Mouse (Mus musculus) adrenal gland, postnatal 14 days (tissue): Measurements from ENCODE around the gene Wdr34. TPM values are rescaled to one million over a fixed set of nuclear protein-coding genes. Genes with fewer than 3 reads are reported as not detected.

Experiments used
- DNase-seq: peaks from one replicate; pipeline ENCODE4 v3.0.0; 2021; ENCODE audit warnings: mixed read lengths
- long read RNA-seq, 2 experiments: library from polyadenylated mRNA; stranded (forward); transcript quantifications; one replicate each; pipeline ENCODE4 v2.0.0; 2021
- total RNA-seq: library from RNA; stranded (reverse); gene quantifications from 2 replicates; pipeline ENCODE4 v1.2.3, GENCODE M21; 2021

The Wdr34 gene
- total RNA-seq: 18.5 and 20.2 TPM in 2 replicates
- long read RNA-seq, experiment 1, transcript Wdr34-201 (9 exons, 1,814 nt): major isoform, 51 of 59 reads
- long read RNA-seq, experiment 1, partial matches to known transcripts: 0 of 59 reads
- long read RNA-seq, experiment 1, other reads (novel, unspliced or antisense): 7 of 59 reads
- long read RNA-seq, experiment 2, transcript Wdr34-201 (9 exons, 1,814 nt): major isoform, 29 of 33 reads
- long read RNA-seq, experiment 2, partial matches to known transcripts: 2 of 33 reads
- long read RNA-seq, experiment 2, other reads (novel, unspliced or antisense): 2 of 33 reads

DNA sequence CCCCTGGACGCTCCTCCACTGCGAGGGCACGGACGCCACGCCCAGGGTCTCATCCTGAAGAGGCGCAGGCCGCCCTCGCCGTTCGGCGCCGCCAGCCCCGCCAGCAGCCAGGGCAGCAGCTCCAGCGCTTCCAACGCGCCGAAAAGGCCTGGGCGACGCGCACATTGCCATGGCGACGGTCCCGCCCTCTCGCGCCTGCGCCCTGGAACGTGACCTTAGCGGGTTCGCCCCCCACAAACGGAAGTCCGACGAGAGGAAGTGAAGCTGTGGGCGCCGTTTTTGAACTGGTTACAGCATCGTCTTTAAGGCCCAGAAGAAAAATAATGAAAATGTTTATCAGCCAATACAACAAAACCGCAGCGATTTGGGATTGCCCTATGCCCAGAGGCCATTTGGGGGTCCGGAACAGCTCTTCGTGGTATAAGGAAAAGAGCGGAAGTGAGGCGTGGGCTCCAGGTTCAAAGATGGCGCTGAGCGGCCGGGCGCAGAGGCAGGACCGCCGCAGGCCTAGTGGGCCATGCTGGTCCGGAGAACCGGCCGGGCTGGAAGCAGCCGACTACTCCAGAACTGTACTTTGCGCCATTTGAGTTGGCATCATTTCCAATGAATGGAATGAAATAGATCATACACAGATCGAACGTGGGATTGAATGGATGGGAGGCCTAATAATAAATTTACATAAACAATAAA, at the start of gene Wdr34:
Wdr34 (minus strand) TSS at position 183 of the 690 bp plus-strand sequence.
- peak; percentile 99 for DNase-seq

DNA sequence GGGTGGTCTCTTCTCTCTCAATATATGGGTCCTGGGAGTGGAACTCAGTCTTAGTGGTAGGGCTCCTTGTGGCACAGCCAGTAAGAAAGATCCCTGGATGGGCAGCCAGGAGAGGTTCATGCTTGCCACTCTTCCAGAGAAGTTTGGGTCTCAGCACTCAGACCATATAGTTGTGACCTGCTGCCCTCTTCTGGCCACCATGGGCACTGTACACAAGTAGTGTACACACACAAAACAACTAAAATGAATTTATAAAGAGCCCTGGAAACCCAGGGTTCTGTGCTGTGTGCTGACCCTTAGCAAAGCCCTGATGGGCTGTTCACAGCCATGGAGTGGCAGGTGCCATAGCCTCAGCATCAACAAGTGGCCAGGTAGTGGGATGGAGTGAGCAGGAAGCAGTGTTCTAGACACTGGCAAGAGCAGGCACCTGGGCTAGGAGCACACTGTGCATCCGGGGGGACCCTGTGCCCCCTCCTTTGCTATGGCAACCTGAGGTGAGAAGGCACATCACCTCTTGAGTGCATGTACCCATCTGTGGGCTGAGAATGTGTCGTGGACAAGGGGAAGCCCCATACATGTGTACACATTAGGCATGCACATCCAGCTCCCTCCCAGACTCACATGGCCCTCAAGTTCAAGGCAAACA, 47.3 kb upstream of the Wdr34 start:
- DNase-seq: peak; percentile 81

DNA sequence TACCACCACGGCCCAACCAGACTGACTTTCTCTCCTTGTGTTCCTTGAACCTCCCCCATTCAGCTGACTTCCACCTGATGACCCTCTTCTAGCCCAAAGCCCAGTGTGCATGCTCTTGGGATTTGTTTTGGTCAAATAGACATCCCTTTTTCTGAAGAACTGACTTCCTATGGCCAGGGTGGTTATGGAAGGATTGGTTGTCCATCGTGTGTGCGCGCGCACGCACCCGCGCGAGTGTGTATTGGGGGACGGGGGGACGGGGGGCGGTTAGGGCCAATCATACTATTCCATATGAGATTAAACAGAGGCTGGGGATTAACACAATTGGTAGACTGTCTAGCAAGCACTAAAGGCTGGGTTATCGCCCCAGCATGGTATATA, 45.5 kb upstream of the Wdr34 start:
- peak; percentile 41 for DNase-seq

DNA sequence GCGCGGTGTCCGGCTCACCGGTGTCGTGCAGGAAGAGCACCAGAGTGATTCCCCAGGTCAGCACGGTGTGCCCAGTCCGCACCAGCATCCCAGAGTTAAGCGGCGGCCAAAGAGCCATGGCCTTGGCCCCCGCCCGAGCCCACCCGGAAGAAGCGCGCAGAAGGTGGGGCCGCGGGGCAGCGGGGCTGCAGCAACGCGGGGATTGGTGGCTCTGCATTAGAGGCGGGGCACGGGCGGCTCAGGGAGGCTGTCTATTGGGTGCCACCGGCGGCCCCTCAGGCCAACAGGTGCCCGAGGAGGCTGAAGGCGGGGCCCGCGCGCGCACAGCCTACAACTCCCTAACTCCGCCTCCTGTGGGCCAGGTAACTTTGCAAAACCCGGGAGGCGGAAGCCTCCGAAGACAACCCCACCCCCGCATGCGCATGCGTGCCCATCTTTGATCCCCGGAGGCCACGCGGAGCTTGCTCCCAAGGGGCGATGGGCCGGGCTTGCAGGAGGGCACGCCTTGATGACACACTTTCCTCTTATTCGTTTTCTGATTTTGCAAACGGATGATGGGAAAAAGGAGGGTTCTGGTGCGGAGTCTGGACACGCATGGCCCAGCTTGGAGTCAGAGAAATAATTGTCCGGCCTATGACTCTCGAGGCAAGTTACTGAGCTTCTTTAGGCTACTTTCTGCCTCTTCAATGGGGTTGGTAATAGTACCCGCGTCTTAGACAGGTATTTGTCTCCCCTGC, 45.0 kb upstream of the Wdr34 start, which contains the start of gene Zdhhc12:
Zdhhc12 (minus strand) TSS at position 178 of the 737 bp plus-strand sequence.
- DNase-seq: peak; percentile 98

DNA sequence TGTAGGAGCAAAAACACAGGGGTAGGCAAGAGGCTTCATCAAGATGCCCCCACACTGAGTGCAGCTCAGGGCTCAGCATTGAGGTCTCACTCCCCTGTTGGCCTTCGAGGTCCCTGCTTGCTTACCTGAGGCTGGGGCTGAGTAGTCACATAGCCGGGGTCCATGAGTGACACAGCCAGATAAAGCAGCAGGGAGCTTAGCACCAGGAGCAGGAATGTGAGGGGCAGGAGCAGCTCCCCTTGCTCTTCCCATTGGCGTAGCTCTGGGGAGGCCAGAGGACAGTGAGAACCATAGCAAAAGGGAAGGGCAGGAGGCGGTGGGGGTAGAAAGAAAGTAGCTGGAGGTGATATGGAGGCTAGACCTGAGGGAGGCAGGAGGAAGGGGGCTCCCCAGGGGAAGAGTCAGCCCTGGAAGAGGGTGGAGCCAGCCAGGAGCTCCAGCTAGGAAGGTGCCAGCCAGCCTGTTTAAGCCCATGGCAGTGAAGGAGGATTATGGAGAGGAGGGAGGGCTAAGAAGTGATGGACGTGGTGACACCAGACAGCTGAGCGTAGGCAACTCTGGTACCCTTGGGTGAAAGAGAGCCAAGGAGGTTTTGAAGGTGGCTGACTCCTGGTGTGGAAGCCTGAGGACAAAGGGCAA, 43.7 kb upstream of the Wdr34 start:
- DNase-seq: no peak

GRCm38 (mm10) chr2:30091521-30091920, 42.8 kb upstream of the Wdr34 start:
- DNase-seq: no peak

- no peak for DNase-seq
Measured at GRCm38 (mm10) chr2:30087310-30087709, 38.6 kb upstream of the Wdr34 start.

DNA sequence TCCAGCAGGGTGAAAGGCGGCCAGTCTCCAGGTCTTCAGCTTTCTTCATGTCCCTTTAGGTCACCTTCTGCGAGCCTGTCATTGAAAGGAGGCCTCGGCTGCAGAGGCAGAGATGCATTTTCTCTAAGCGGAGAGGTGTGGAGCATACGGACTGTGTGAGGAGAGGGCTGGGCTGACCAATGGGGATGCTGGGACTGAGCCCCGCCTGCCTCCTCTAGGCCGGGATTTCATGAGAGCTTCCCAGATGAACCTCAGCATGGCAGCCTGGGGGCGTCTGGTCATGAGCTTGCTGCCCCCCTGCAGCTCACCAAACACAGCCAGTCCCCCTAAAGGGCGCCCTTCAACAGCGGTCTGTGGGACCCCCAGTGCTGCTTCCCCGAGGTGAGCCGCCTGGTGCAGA, 36.0 kb upstream of the Wdr34 start:
- no peak for DNase-seq

GRCm38 (mm10) chr2:30084113-30084512, 35.4 kb upstream of the Wdr34 start:
- DNase-seq: no peak

GRCm38 (mm10) chr2:30080181-30080800, 31.6 kb upstream of the Wdr34 start:
- DNase-seq: no peak

- DNase-seq: no peak
Measured at GRCm38 (mm10) chr2:30078760-30079159, 30.1 kb upstream of the Wdr34 start.

GRCm38 (mm10) chr2:30078349-30078712, 29.6 kb upstream of the Wdr34 start:
- no peak for DNase-seq

- DNase-seq: peak; percentile 93
Measured at GRCm38 (mm10) chr2:30077502-30078348, 29.0 kb upstream of the Wdr34 start, which contains the start of gene Pkn3. Pkn3 (plus strand) TSS chr2:30077684.

- no peak for DNase-seq
Measured at GRCm38 (mm10) chr2:30076959-30077358, 28.3 kb upstream of the Wdr34 start.

- no peak for DNase-seq
Measured at GRCm38 (mm10) chr2:30076439-30076838, 27.8 kb upstream of the Wdr34 start.

DNA sequence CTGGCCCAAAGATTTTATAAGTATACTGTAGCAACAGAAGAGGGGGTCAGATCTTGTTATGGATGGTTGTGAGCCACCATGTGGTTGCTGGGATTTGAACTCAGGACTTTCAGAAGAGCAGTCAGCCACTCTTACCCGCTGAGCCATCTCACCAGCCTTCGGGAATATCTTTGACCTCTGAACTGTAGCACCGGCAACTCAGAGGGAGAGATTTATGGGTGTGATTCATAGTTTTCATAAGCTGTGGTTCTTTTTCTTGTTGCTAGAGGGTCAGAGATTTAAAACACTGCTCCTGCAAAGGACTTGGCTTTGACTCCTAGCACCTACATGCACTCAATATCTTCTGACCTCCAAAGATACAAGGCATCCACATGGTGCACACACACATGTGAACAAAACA, 26.9 kb upstream of the Wdr34 start:
- peak; percentile 45 for DNase-seq

- DNase-seq: no peak
Measured at GRCm38 (mm10) chr2:30073285-30073684, 24.6 kb upstream of the Wdr34 start.

DNA sequence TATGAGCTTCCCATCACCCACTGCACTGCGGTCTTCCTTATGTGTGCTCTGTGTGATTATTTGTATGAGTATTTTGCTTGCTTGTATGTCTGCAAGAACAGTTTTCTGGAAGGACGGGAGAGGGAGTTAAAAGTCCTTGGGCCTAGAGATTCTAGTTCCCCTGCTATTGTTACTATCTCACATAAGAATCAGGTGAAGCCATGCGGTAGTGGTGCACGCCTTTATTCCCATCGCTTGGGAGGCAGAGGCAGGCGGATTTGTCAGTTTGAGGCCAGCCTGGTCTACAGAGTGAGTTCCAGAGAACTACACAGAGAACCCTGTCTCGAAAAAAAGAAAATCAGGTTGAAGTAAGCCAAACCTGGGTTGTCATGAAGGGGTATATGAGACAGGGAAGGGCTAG, 24.2 kb upstream of the Wdr34 start:
- no peak for DNase-seq

- DNase-seq: no peak
Measured at GRCm38 (mm10) chr2:30067962-30068361, 19.3 kb upstream of the Wdr34 start.

DNA sequence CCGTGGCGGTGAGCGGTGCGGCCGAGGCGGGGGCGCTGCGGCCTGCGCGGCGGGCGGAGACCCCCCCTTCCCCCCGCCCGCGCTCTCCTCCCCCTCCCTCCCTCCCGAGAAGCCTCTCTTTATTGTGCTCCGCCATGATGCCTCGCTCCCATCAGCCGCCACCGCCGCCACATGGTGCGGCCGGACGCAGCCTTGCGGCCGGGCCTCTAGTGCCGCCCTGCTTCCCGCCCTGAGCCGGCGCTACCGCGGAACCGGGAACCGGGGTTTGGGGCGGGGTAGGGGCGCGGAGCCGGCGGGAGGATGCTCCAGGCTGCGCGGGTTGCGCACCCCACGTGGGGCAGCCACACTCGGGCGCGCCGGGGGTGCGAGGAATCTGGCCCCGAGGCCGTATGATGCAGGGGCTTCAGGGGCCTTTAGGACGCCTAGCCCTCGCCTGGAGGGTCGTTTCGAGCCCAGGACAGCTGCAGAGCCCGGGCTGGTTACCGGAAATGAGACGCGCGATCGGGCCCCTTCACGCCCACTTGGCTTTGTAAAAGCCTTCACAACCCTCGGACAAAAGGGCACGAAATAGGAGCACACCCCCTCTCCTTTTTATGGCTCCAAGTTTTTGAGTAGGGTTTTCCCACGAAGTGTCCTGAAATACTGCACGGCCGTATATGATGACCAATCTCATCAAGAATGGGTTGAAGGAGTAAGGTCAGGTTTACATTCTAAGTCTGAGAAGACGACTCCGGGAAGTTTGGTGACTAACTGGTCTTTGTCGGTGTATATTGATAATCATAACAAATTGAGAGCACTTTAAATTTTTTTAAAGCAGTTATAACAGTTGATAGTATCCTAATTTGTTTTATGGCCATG, 18.6 kb upstream of the Wdr34 start:
- DNase-seq: peak; percentile 67
